Mouse (Mus musculus) erythroblast, embryonic 14.5 days (primary cell): ENCODE results near the gene Actl11.

ENCODE experiments used
- GATA1 ChIP-seq: IDR thresholded peaks from 2 replicates; pipeline ENCODE4 v1.6.1; 2012; ENCODE audit warnings: low read length, inconsistent platforms, mixed read lengths
- TAL1 ChIP-seq: IDR thresholded peaks from 3 replicates; pipeline ENCODE4 v1.6.1; 2012; ENCODE audit warnings: low read length, inconsistent platforms, mixed read lengths

- peak; percentile 45; the same call in 2 of the 3 replicates for TF ChIP-seq TAL1
- peak; percentile 37; the same call in 1 of the 2 replicates for TF ChIP-seq GATA1
Observed at GRCm38 (mm10) chr9:107974491-107975171, 46.4 kb downstream of the Actl11 start.
